Mouse (Mus musculus) gastrocnemius, postnatal 25 days (tissue): ENCODE measurements around the gene Sbno1. TPM values are rescaled to one million over a fixed set of nuclear protein-coding genes. Genes with fewer than 3 reads are reported as not detected.

ENCODE experiments used
- DNase-seq: peaks from one replicate; pipeline ENCODE4 v3.0.0; 2022
- microRNA-seq, 2 experiments: library from miRNA; unstranded; fragments of <30 nt; microRNA quantifications; one replicate each; pipeline ENCODE4 v1.2.0; 2021; ENCODE audit warnings: borderline replicate concordance in 2 of 2
- total RNA-seq, 2 experiments: library from RNA; stranded (reverse); gene quantifications; 1 replicate in 1 of 2; 2 replicates in 1 of 2; pipeline ENCODE4 v1.2.3; 2021

Sbno1 gene
- total RNA-seq, 2 experiments from 2014 or later, result 35.3 to 37.7 TPM

GRCm38 (mm10) chr5:124337103-124337502 is 88.7 kb downstream of the Sbno1 start:
- DNase-seq, result no peak

GRCm38 (mm10) chr5:124334392-124334791 is 91.4 kb downstream of the Sbno1 start:
- DNase-seq, result no peak

- no peak for DNase-seq
These were observed 95.7 kb downstream of the Sbno1 start for GRCm38 (mm10) chr5:124330086-124330485.

GRCm38 (mm10) chr5:124327510-124328364 is 98.1 kb downstream of the Sbno1 start, which contains the start of the genes Mphosph9 and 2810006K23Rik:
Mphosph9 (minus strand) TSS chr5:124327972.
2810006K23Rik (plus strand) TSS chr5:124328089.
- peak; percentile 100 for DNase-seq

- DNase-seq, result no peak
These were observed 99.0 kb downstream of the Sbno1 start for GRCm38 (mm10) chr5:124326829-124327228.

Small RNA genes lying within 50 kb of the gene (microRNA-seq; reads per million reads assigned to microRNA genes)
- gene Gm27486, result 0 to 1.5 reads per million in 2 experiments

Other genes starting within 250 kb of the Sbno1 start
- gene Pitpnm2, start 176.2 kb downstream of the Sbno1 start, total RNA-seq, result 10 to 100 TPM; 16.7 to 17.6 TPM
- 1 to 10 TPM; 2.5 to 2.8 TPM for gene Mphosph9, start 98.0 kb downstream of the Sbno1 start, total RNA-seq
- 1 to 10 TPM; 5.2 to 7.4 TPM for gene 2810006K23Rik, start 97.9 kb downstream of the Sbno1 start, total RNA-seq
- 100 to 1,000 TPM; 113 to 116 TPM for gene Cdk2ap1, start 62.9 kb downstream of the Sbno1 start, total RNA-seq
- gene Kmt5a, start 13.9 kb upstream of the Sbno1 start, total RNA-seq, result 100 to 1,000 TPM; 107 to 134 TPM
- 1 to 10 TPM; 3.9 to 5.1 TPM for gene Rilpl2, start 52.4 kb upstream of the Sbno1 start, total RNA-seq
- gene Snrnp35, start 57.1 kb upstream of the Sbno1 start, total RNA-seq, result 10 to 100 TPM; 23.0 to 23.8 TPM
- gene Rilpl1, start 105.4 kb upstream of the Sbno1 start, total RNA-seq, result 100 to 1,000 TPM; 121 to 144 TPM
- 100 to 1,000 TPM; 145 to 151 TPM for gene Tmed2, start 114.7 kb upstream of the Sbno1 start, total RNA-seq
- gene Ddx55, start 126.9 kb upstream of the Sbno1 start, total RNA-seq, result 1 to 10 TPM; 4.3 to 4.8 TPM
- 10 to 100 TPM; 35.2 to 39.1 TPM for gene Eif2b1, start 153.1 kb upstream of the Sbno1 start, total RNA-seq
- gene Gtf2h3, start 153.1 kb upstream of the Sbno1 start, total RNA-seq, result 10 to 100 TPM; 14.6 to 16.2 TPM
- gene Atp6v0a2, start 202.6 kb upstream of the Sbno1 start, total RNA-seq, result 10 to 100 TPM; 25.9 to 27.4 TPM